Mouse (Mus musculus) embryonic fibroblast, embryonic 13.5 days (primary cell): ENCODE results near the gene Vps29.

ENCODE experiments used
- CTCF ChIP-seq: IDR thresholded peaks from 2 replicates; pipeline ENCODE4 v1.5.1; 2011; ENCODE audit warnings: mild to moderate bottlenecking, control low read depth, low read length, moderate library complexity, borderline replicate concordance; ENCODE audit not compliant: insufficient read depth
- POLR2A ChIP-seq: IDR thresholded peaks from 2 replicates; pipeline ENCODE4 v1.6.1; 2011; ENCODE audit warnings: low read depth, mild to moderate bottlenecking, control low read depth, low read length, moderate library complexity

GRCm38 (mm10) chr5:122414351-122414750, 60.2 kb downstream of the Vps29 start:
- no peak for TF ChIP-seq CTCF
- TF ChIP-seq POLR2A, result no peak
